Mouse (Mus musculus) embryonic facial prominence, embryonic 15.5 days (tissue): ENCODE data around the gene Polr3b. TPM values are rescaled to one million over a fixed set of nuclear protein-coding genes. Genes with fewer than 3 reads are reported as not detected.

Experiments used
- ATAC-seq: fragments of 200-750 bp; cut with Nextera tagmentation; 2 replicates; pipeline ENCODE4 v1.8.0; 2017; ENCODE audit warnings: low read depth, moderate TSS enrichment; ENCODE audit not compliant: insufficient number of reproducible peaks, low FRiP score, low TSS enrichment
- H3K27ac ChIP-seq: fragments of 300-500 bp; sonication (generic); replicated peaks from 2 replicates; pipeline ENCODE4 v1.5.1; 2015; ENCODE audit warnings: mild to moderate bottlenecking, inconsistent platforms
- H3K27me3 ChIP-seq: fragments of 300-500 bp; sonication (generic); 2 replicates; pipeline ENCODE4 v1.6.1; 2015; ENCODE audit warnings: inconsistent platforms
- H3K36me3 ChIP-seq: fragments of 300-500 bp; sonication (generic); 2 replicates; pipeline ENCODE4 v1.6.1; 2015; ENCODE audit warnings: mild to moderate bottlenecking, inconsistent platforms
- H3K4me1 ChIP-seq: fragments of 300-500 bp; sonication (generic); 2 replicates; pipeline ENCODE4 v1.6.1; 2015; ENCODE audit warnings: inconsistent platforms
- H3K4me2 ChIP-seq: fragments of 300-500 bp; sonication (generic); replicated peaks from 2 replicates; pipeline ENCODE4 v1.6.1; 2015; ENCODE audit warnings: mild to moderate bottlenecking, inconsistent platforms
- H3K4me3 ChIP-seq: fragments of 300-500 bp; sonication (generic); replicated peaks from 2 replicates; pipeline ENCODE4 v1.5.1; 2015; ENCODE audit warnings: mild to moderate bottlenecking, inconsistent platforms
- H3K9ac ChIP-seq: fragments of 300-500 bp; sonication (generic); 2 replicates; pipeline ENCODE4 v1.6.1; 2015; ENCODE audit warnings: inconsistent platforms
- H3K9me3 ChIP-seq: fragments of 300-500 bp; sonication (generic); replicated peaks from 2 replicates; pipeline ENCODE4 v1.6.1; 2016; ENCODE audit warnings: inconsistent platforms
- WGBS: fragments of 180-500 bp; shearing (Covaris S2); methylation state at CpG from one replicate; pipeline ENCODE4 v1.1.7; 2015; 5-methylcytosine and 5-hydroxymethylcytosine counted together
- polyA plus RNA-seq: library from polyadenylated mRNA; unstranded; fragments of >200 nt; fragmentation: Nextera tagmentation; extraction: Ambion mirVana; gene quantifications from 2 replicates; pipeline ENCODE4 v1.2.1, GENCODE M21; 2015

Gene Polr3b
- polyA plus RNA-seq, 1 experiment from 2014 or later, result 12.7 TPM

- H3K4me1 ChIP-seq, result no peaks in the 10 kb centered on the region
- WGBS, result 51% methylated on average over 2 of the region's 2 CpGs
- no peak overlapping the region for H3K4me3 ChIP-seq
- no peak overlapping the region for H3K4me2 ChIP-seq
- no peaks in the 10 kb centered on the region for H3K36me3 ChIP-seq
- no peak overlapping the region for H3K27ac ChIP-seq
- ATAC-seq, result no peak
- H3K9me3 ChIP-seq, result no peaks in the 10 kb centered on the region
- H3K9ac ChIP-seq, result no peak overlapping the region
- no peaks in the 10 kb centered on the region for H3K27me3 ChIP-seq
Measured at GRCm38 (mm10) chr10:84585294-84585650, 36.8 kb upstream of the Polr3b start.

- no peak overlapping the region for H3K9ac ChIP-seq
- no peak overlapping the region for H3K4me2 ChIP-seq
- H3K27me3 ChIP-seq, result no peaks in the 10 kb centered on the region
- H3K36me3 ChIP-seq, result peaks cover 6% of the 10 kb centered on the region; the same call in 1 of the 2 replicates
- H3K9me3 ChIP-seq, result no peaks in the 10 kb centered on the region
- no peak overlapping the region for H3K4me3 ChIP-seq
- ATAC-seq, result no peak
- H3K27ac ChIP-seq, result no peak overlapping the region
- WGBS, result 78% methylated on average over 14 of the region's 14 CpGs
- no peaks in the 10 kb centered on the region for H3K4me1 ChIP-seq
Measured at GRCm38 (mm10) chr10:84590956-84591355, 31.1 kb upstream of the Polr3b start.

- Histone ChIP-seq H3K27ac (no peak overlapping the region), H3K27me3 (no peaks in the 10 kb centered on the region), H3K4me2 (no peak overlapping the region), H3K9ac (no peak overlapping the region), H3K4me1 (no peaks in the 10 kb centered on the region), H3K9me3 (no peaks in the 10 kb centered on the region), H3K4me3 (no peak overlapping the region), H3K36me3 (peaks cover 6% of the 10 kb centered on the region; the same call in 1 of the 2 replicates)
- no peak for ATAC-seq
- WGBS, result 81% methylated on average over 2 of the region's 2 CpGs
Measured at GRCm38 (mm10) chr10:84591640-84592148, 30.4 kb upstream of the Polr3b start.

GRCm38 (mm10) chr10:84592745-84593144 lies 29.3 kb upstream of the Polr3b start:
- 57% methylated on average over 3 of the region's 3 CpGs for WGBS
- Histone ChIP-seq H3K9me3 (no peaks in the 10 kb centered on the region), H3K4me3 (no peak overlapping the region), H3K9ac (no peak overlapping the region), H3K27ac (no peak overlapping the region), H3K36me3 (peaks cover 6% of the 10 kb centered on the region; the same call in 1 of the 2 replicates), H3K4me1 (no peaks in the 10 kb centered on the region), H3K27me3 (no peaks in the 10 kb centered on the region), H3K4me2 (no peak overlapping the region)
- no peak for ATAC-seq

GRCm38 (mm10) chr10:84597127-84597785 lies 24.8 kb upstream of the Polr3b start:
- Histone ChIP-seq H3K27ac (no peak overlapping the region), H3K9me3 (no peaks in the 10 kb centered on the region), H3K4me3 (no peak overlapping the region), H3K4me1 (no peaks in the 10 kb centered on the region), H3K36me3 (no peaks in the 10 kb centered on the region), H3K4me2 (no peak overlapping the region), H3K9ac (no peak overlapping the region), H3K27me3 (no peaks in the 10 kb centered on the region)
- 46% methylated on average over 3 of the region's 3 CpGs for WGBS
- no peak for ATAC-seq

GRCm38 (mm10) chr10:84598172-84598571 lies 23.9 kb upstream of the Polr3b start:
- H3K27me3 ChIP-seq, result no peaks in the 10 kb centered on the region
- no peaks in the 10 kb centered on the region for H3K36me3 ChIP-seq
- H3K27ac ChIP-seq, result no peak overlapping the region
- WGBS, result 33% methylated on average over 1 of the region's 1 CpGs
- H3K4me3 ChIP-seq, result no peak overlapping the region
- ATAC-seq, result no peak
- H3K4me1 ChIP-seq, result no peaks in the 10 kb centered on the region
- H3K4me2 ChIP-seq, result no peak overlapping the region
- no peaks in the 10 kb centered on the region for H3K9me3 ChIP-seq
- no peak overlapping the region for H3K9ac ChIP-seq

- Histone ChIP-seq H3K9me3 (no peaks in the 10 kb centered on the region), H3K27ac (no peak overlapping the region), H3K9ac (no peak overlapping the region), H3K36me3 (no peaks in the 10 kb centered on the region), H3K4me1 (no peaks in the 10 kb centered on the region), H3K4me2 (no peak overlapping the region), H3K27me3 (no peaks in the 10 kb centered on the region), H3K4me3 (no peak overlapping the region)
- 79% methylated on average over 6 of the region's 6 CpGs for WGBS
- ATAC-seq, result no peak
Measured at GRCm38 (mm10) chr10:84600136-84600535, 22.0 kb upstream of the Polr3b start.

- Histone ChIP-seq H3K4me3 (no peak overlapping the region), H3K27me3 (no peaks in the 10 kb centered on the region), H3K9ac (no peak overlapping the region), H3K27ac (no peak overlapping the region), H3K4me1 (no peaks in the 10 kb centered on the region), H3K9me3 (no peaks in the 10 kb centered on the region), H3K36me3 (peaks cover under 1% of the 10 kb centered on the region; the same call in 1 of the 2 replicates), H3K4me2 (no peak overlapping the region)
- ATAC-seq, result no peak
- WGBS, result 67% methylated on average over 1 of the region's 1 CpGs
Measured at GRCm38 (mm10) chr10:84604335-84604734, 17.8 kb upstream of the Polr3b start.

GRCm38 (mm10) chr10:84608361-84608760 lies 13.7 kb upstream of the Polr3b start:
- no peak overlapping the region for H3K4me3 ChIP-seq
- no peaks in the 10 kb centered on the region for H3K4me1 ChIP-seq
- 72% methylated on average over 3 of the region's 3 CpGs for WGBS
- peaks cover 4% of the 10 kb centered on the region; the same call in 1 of the 2 replicates for H3K36me3 ChIP-seq
- no peak overlapping the region for H3K4me2 ChIP-seq
- H3K9me3 ChIP-seq, result no peaks in the 10 kb centered on the region
- no peaks in the 10 kb centered on the region for H3K27me3 ChIP-seq
- no peak for ATAC-seq
- no peak overlapping the region for H3K27ac ChIP-seq
- H3K9ac ChIP-seq, result no peak overlapping the region

- WGBS, result 30% methylated on average over 4 of the region's 4 CpGs
Measured at GRCm38 (mm10) chr10:84610324-84610723, 11.8 kb upstream of the Polr3b start.

GRCm38 (mm10) chr10:84610783-84611182 lies 11.3 kb upstream of the Polr3b start:
- Histone ChIP-seq H3K4me2 (no peak overlapping the region), H3K9ac (no peak overlapping the region), H3K27me3 (no peaks in the 10 kb centered on the region), H3K36me3 (peaks cover 4% of the 10 kb centered on the region; the same call in 1 of the 2 replicates), H3K9me3 (no peaks in the 10 kb centered on the region), H3K27ac (no peak overlapping the region), H3K4me3 (no peak overlapping the region), H3K4me1 (no peaks in the 10 kb centered on the region)
- WGBS, result 54% methylated on average over 3 of the region's 3 CpGs
- ATAC-seq, result no peak

More at GRCm38 (mm10) chr10:84610324-84610723, 11.8 kb upstream of the Polr3b start:
- Histone ChIP-seq H3K27me3 (no peaks in the 10 kb centered on the region), H3K9me3 (no peaks in the 10 kb centered on the region), H3K4me3 (no peak overlapping the region), H3K4me2 (no peak overlapping the region), H3K27ac (no peak overlapping the region), H3K9ac (no peak overlapping the region), H3K36me3 (peaks cover 4% of the 10 kb centered on the region; the same call in 1 of the 2 replicates), H3K4me1 (no peaks in the 10 kb centered on the region)
- ATAC-seq, result no peak

GRCm38 (mm10) chr10:84611664-84612063 lies 10.4 kb upstream of the Polr3b start:
- no peak overlapping the region for H3K4me2 ChIP-seq
- H3K4me3 ChIP-seq, result no peak overlapping the region
- ATAC-seq, result no peak
- peaks cover 4% of the 10 kb centered on the region; the same call in 1 of the 2 replicates for H3K36me3 ChIP-seq
- WGBS, result 58% methylated on average over 3 of the region's 3 CpGs
- H3K27ac ChIP-seq, result no peak overlapping the region
- H3K4me1 ChIP-seq, result no peaks in the 10 kb centered on the region
- H3K9me3 ChIP-seq, result no peaks in the 10 kb centered on the region
- no peaks in the 10 kb centered on the region for H3K27me3 ChIP-seq
- no peak overlapping the region for H3K9ac ChIP-seq
